18 mouse cellular contexts compared by ENCODE assay signal in the genomic region with DNA sequence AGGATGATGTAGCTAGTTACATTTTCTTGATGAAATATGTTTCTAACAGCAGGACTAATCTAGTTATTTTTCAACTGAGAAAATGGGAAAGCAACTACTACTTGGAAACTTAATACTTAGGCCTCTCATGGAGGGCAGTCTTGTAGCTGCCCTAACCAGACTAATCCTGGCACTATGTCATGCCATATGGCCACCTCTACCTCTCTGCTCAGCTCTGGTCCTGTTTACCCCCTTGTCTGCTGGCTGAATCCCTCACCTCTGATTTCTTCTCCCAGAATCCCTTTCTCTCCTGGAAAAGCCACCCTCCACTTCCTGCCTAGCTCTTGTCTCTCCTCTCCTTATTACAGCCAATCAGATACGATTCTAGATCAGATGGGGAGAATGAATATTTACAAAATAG. TPM values are rescaled to one million over a fixed set of nuclear protein-coding genes. Genes with fewer than 3 reads are reported as not detected.
DNase-seq lines count a peak whose midpoint lies in the region; ATAC-seq lines count a peak whose summit lies in the region.
"Had no signal": no experiment of that assay in that cellular context is flagged by ENCODE, and none has a peak within 500 bp of the region (broad histone marks: within the 10 kb centered on the region; RNA-seq: fewer than 3 reads in every experiment).

No protein-coding gene starts in this region.

- no peak overlapping the region for H3K4me3 ChIP-seq in heart, embryonic 13.5 days
- H3K4me3 ChIP-seq in midbrain, embryonic 14.5 days (replicated peaks; ENCODE audit: low read depth, low read length) = no peak overlapping the region
- no peak overlapping the region for H3K4me3 ChIP-seq in midbrain, embryonic 11.5 days (ENCODE audit: low read depth, low read length)

- WGBS in heart, embryonic 13.5 days = 81% methylated on average over 1 of the region's 1 CpGs
- WGBS in midbrain, embryonic 14.5 days = 90% methylated on average over 1 of the region's 1 CpGs
- WGBS in midbrain, embryonic 11.5 days = 90% methylated on average over 1 of the region's 1 CpGs

- no peak overlapping the region for H3K27ac ChIP-seq in heart, embryonic 13.5 days (replicated peaks)
- no peak overlapping the region for H3K27ac ChIP-seq in midbrain, embryonic 14.5 days (replicated peaks; ENCODE audit: low read depth, low read length)
- no peak overlapping the region for H3K27ac ChIP-seq in midbrain, embryonic 11.5 days (ENCODE audit: low read depth, low read length)
- H3K27ac ChIP-seq: forebrain, embryonic 13.5 days had no signal

- peaks cover 7% of the 10 kb centered on the region for H3K27me3 ChIP-seq in heart, embryonic 13.5 days (replicated peaks)
- no peaks in the 10 kb centered on the region for H3K27me3 ChIP-seq in midbrain, embryonic 14.5 days (ENCODE audit: control insufficient read depth, insufficient read depth, low read length)
- H3K27me3 ChIP-seq in midbrain, embryonic 11.5 days (ENCODE audit: control insufficient read depth, insufficient read depth, low read length) = no peaks in the 10 kb centered on the region

- H3K9me3 ChIP-seq in heart, embryonic 13.5 days = no peaks in the 10 kb centered on the region
- H3K9me3 ChIP-seq in midbrain, embryonic 14.5 days (ENCODE audit: control insufficient read depth, low read length) = no peaks in the 10 kb centered on the region
- no peaks in the 10 kb centered on the region for H3K9me3 ChIP-seq in midbrain, embryonic 11.5 days (ENCODE audit: control insufficient read depth, low read length)
- H3K9me3 ChIP-seq: embryonic facial prominence, embryonic 12.5 days; forebrain, embryonic 13.5 days had no signal

- no peaks in the 10 kb centered on the region for H3K36me3 ChIP-seq in heart, embryonic 13.5 days
- H3K36me3 ChIP-seq in midbrain, embryonic 14.5 days (ENCODE audit: control insufficient read depth, insufficient read depth, low read length) = no peaks in the 10 kb centered on the region
- H3K36me3 ChIP-seq in midbrain, embryonic 11.5 days (ENCODE audit: control insufficient read depth, insufficient read depth, low read length) = no peaks in the 10 kb centered on the region
- H3K36me3 ChIP-seq: embryonic facial prominence, embryonic 12.5 days had no signal

- H3K4me1 ChIP-seq in heart, embryonic 13.5 days = peaks cover 5% of the 10 kb centered on the region; the same call in 1 of the 2 replicates
- no peaks in the 10 kb centered on the region; the same call in 1 of the 2 replicates for H3K4me1 ChIP-seq in midbrain, embryonic 14.5 days (ENCODE audit: control insufficient read depth, insufficient read depth, low read length)
- no peaks in the 10 kb centered on the region for H3K4me1 ChIP-seq in midbrain, embryonic 11.5 days (ENCODE audit: control insufficient read depth, insufficient read depth, low read length)
- H3K4me1 ChIP-seq: embryonic facial prominence, embryonic 12.5 days; forebrain, embryonic 13.5 days had no signal

- ATAC-seq in heart, embryonic 13.5 days (ENCODE audit: extremely low read depth, insufficient number of reproducible peaks, low FRiP score, low TSS enrichment) = no peak
- no peak for ATAC-seq in midbrain, embryonic 14.5 days (ENCODE audit: low FRiP score, low TSS enrichment)
- no peak for ATAC-seq in midbrain, embryonic 11.5 days (ENCODE audit: low FRiP score)

- peak overlapping the region; percentile 70; the same call in 1 of the 2 replicates for H3K4me2 ChIP-seq in heart, embryonic 13.5 days
- H3K4me2 ChIP-seq in midbrain, embryonic 14.5 days (ENCODE audit: low read length) = peak overlapping the region; percentile 60
- no peak overlapping the region for H3K4me2 ChIP-seq in midbrain, embryonic 11.5 days

- intact Hi-C loops in heart, postnatal 10 days (cut with DNase I) = loop anchor here (5.0 to 10.0 kb wide), 2 partner anchors 256 to 924 kb away; a partner anchor contains a TSS

- DNase-seq in heart, postnatal 10 days = no peak
- no peak for DNase-seq in midbrain, embryonic 14.5 days
- DNase-seq in midbrain, embryonic 11.5 days (ENCODE audit: low spot score, missing footprints) = no peak
- peak; percentile 32 to 55 for DNase-seq in cerebellum, postnatal 25 days
- no peak for DNase-seq in left cerebral cortex, adult 11 months (ENCODE audit: low spot score)
- no peak for DNase-seq in natural killer cell, adult 2 months (ENCODE audit: low spot score in 2 of 2)
- DNase-seq in embryo, embryonic 10 days (ENCODE audit: low spot score) = no peak
- DNase-seq: lung, embryonic 14.5 days; spleen, adult 18-20 months had no signal

- H3K9ac ChIP-seq in heart, embryonic 13.5 days = no peak overlapping the region
- no peak overlapping the region for H3K9ac ChIP-seq in midbrain, embryonic 14.5 days (replicated peaks; ENCODE audit: low read length)
- no peak overlapping the region for H3K9ac ChIP-seq in midbrain, embryonic 11.5 days (ENCODE audit: low read length)

RNA-seq across cellular contexts. Expression of a gene that starts 1.4 kb away (rescaled TPM):
- polyA plus RNA-seq in heart, embryonic 13.5 days (2015; fragmentation: Nextera tagmentation; extraction: Ambion mirVana) = 24.0 and 24.2 TPM in 2 replicates
- 10 to 100 TPM; 21.5 to 22.2 TPM for total RNA-seq in heart, postnatal 10 days (2021)
- polyA plus RNA-seq in midbrain, embryonic 14.5 days (2014; fragmentation: Nextera tagmentation; extraction: Ambion mirVana) = 28.2 and 32.7 TPM in 2 replicates
- polyA plus RNA-seq in midbrain, embryonic 11.5 days (2014; fragmentation: Nextera tagmentation; extraction: Ambion mirVana) = 16.0 and 17.9 TPM in 2 replicates

RNA-seq across cellular contexts. Expression of a gene that starts 39.3 kb away (rescaled TPM):
- polyA plus RNA-seq in heart, embryonic 13.5 days (2015; fragmentation: Nextera tagmentation; extraction: Ambion mirVana) = 0.04 TPM in 1 of 2 replicates, not detected in the other
- total RNA-seq in heart, postnatal 10 days (2021) = not detected
- polyA plus RNA-seq in midbrain, embryonic 14.5 days (2014; fragmentation: Nextera tagmentation; extraction: Ambion mirVana) = 0.08 and 0.18 TPM in 2 replicates
- not detected in 2 replicates for polyA plus RNA-seq in midbrain, embryonic 11.5 days (2014; fragmentation: Nextera tagmentation; extraction: Ambion mirVana)
- total RNA-seq: granulocyte monocyte progenitor cell, adult 5-6 weeks; heart, postnatal 25 days; layer of hippocampus, postnatal 10 days had no signal
- polyA plus RNA-seq: embryonic facial prominence, embryonic 12.5 days; kidney, embryonic 16.5 days; limb, embryonic 11.5 days; lung, embryonic 14.5 days; testis, adult 2 months had no signal

Comparison
In these comparisons a context has a peak if more than half of its experiments do, and no peak if none do; other contexts are left out.
1. DNase-seq: peak in cerebellum, postnatal 25 days (2 of 2); none in heart, postnatal 10 days (0 of 2), midbrain, embryonic 14.5 days (single experiment), midbrain, embryonic 11.5 days (single experiment), left cerebral cortex, adult 11 months (single experiment), natural killer cell, adult 2 months (0 of 2) and embryo, embryonic 10 days (single experiment).